Mouse (Mus musculus): ENCODE results near the gene Cnnm4. TPM values are rescaled to one million over a fixed set of nuclear protein-coding genes. Genes with fewer than 3 reads are reported as not detected.
A peak's percentile ranks its signal among the peaks of the same experiment; 100 is the strongest.

Cnnm4 gene
- total and polyA plus RNA-seq, 2 experiments: 2.3 to 2.7 TPM

- no peaks in the 10 kb centered on the region for H3K27me3 ChIP-seq (ENCODE audit: control insufficient read depth, insufficient read depth, low read length)
- no peaks in the 10 kb centered on the region for H3K36me3 ChIP-seq (ENCODE audit: control insufficient read depth, insufficient read depth, low read length)
- peak overlapping the region; percentile 92 for H3K9ac ChIP-seq (ENCODE audit: low read depth, low read length)
- TF ChIP-seq CTCF (IDR thresholded peaks at IDR 0.05; ENCODE audit: low read depth, low read length) (no peak), POLR2A (IDR thresholded peaks at IDR 0.05; ENCODE audit: extremely low read depth, insufficient read depth, low read length) (no peak)
- peaks cover 8% of the 10 kb centered on the region for H3K4me1 ChIP-seq (ENCODE audit: control insufficient read depth, insufficient read depth, low read length)
- WGBS: 7% methylated on average over 16 of the region's 16 CpGs
- H3K27ac ChIP-seq (replicated peaks; ENCODE audit: insufficient read depth, low read depth, low read length): no peak overlapping the region
- H3K79me2 ChIP-seq (ENCODE audit: control insufficient read depth, insufficient read depth, low read length): peaks cover 8% of the 10 kb centered on the region; the same call in 1 of the 2 replicates
- DNase-seq (ENCODE audit: extremely low read depth, low read depth, low spot score): no peak
- H3K4me3 ChIP-seq (ENCODE audit: insufficient read depth, low read depth, low read length): peak overlapping the region; percentile 90
Measured at GRCm38 (mm10) chr1:36512966-36513280, 41.5 kb downstream of the Cnnm4 start.

GRCm38 (mm10) chr1:36513310-36513709, 41.9 kb downstream of the Cnnm4 start:
- H3K27ac ChIP-seq (replicated peaks; ENCODE audit: insufficient read depth, low read depth, low read length): no peak overlapping the region
- no peaks in the 10 kb centered on the region for H3K36me3 ChIP-seq (ENCODE audit: control insufficient read depth, insufficient read depth, low read length)
- H3K79me2 ChIP-seq (ENCODE audit: control insufficient read depth, insufficient read depth, low read length): peaks cover 8% of the 10 kb centered on the region; the same call in 1 of the 2 replicates
- TF ChIP-seq CTCF (IDR thresholded peaks at IDR 0.05; ENCODE audit: low read depth, low read length): no peak
- TF ChIP-seq POLR2A (IDR thresholded peaks at IDR 0.05; ENCODE audit: extremely low read depth, insufficient read depth, low read length): no peak
- H3K27me3 ChIP-seq (ENCODE audit: control insufficient read depth, insufficient read depth, low read length): no peaks in the 10 kb centered on the region
- no peak overlapping the region for H3K4me3 ChIP-seq (ENCODE audit: insufficient read depth, low read depth, low read length)
- 0% methylated on average over 1 of the region's 1 CpGs for WGBS
- no peak overlapping the region for H3K9ac ChIP-seq (ENCODE audit: low read depth, low read length)
- peaks cover 8% of the 10 kb centered on the region for H3K4me1 ChIP-seq (ENCODE audit: control insufficient read depth, insufficient read depth, low read length)
- peak; percentile 51 for DNase-seq (ENCODE audit: extremely low read depth, low read depth, low spot score)

- H3K4me3 ChIP-seq (ENCODE audit: insufficient read depth, low read depth, low read length): no peak overlapping the region
- no peak for DNase-seq (ENCODE audit: extremely low read depth, low read depth, low spot score)
- 83% methylated on average over 2 of the region's 2 CpGs for WGBS
- no peaks in the 10 kb centered on the region for H3K27me3 ChIP-seq (ENCODE audit: control insufficient read depth, insufficient read depth, low read length)
- peaks cover 8% of the 10 kb centered on the region for H3K4me1 ChIP-seq (ENCODE audit: control insufficient read depth, insufficient read depth, low read length)
- no peak for TF ChIP-seq POLR2A (IDR thresholded peaks at IDR 0.05; ENCODE audit: extremely low read depth, insufficient read depth, low read length)
- TF ChIP-seq CTCF (IDR thresholded peaks at IDR 0.05; ENCODE audit: low read depth, low read length): peak; percentile 58
- no peak overlapping the region for H3K27ac ChIP-seq (replicated peaks; ENCODE audit: insufficient read depth, low read depth, low read length)
- no peak overlapping the region for H3K9ac ChIP-seq (ENCODE audit: low read depth, low read length)
- H3K79me2 ChIP-seq (ENCODE audit: control insufficient read depth, insufficient read depth, low read length): peaks cover 8% of the 10 kb centered on the region; the same call in 1 of the 2 replicates
- no peaks in the 10 kb centered on the region for H3K36me3 ChIP-seq (ENCODE audit: control insufficient read depth, insufficient read depth, low read length)
Measured at GRCm38 (mm10) chr1:36513718-36514117, 42.3 kb downstream of the Cnnm4 start.

GRCm38 (mm10) chr1:36518259-36518658, 46.8 kb downstream of the Cnnm4 start:
- WGBS: 56% methylated on average over 3 of the region's 3 CpGs
- no peak for DNase-seq (ENCODE audit: extremely low read depth, low read depth, low spot score)
- no peak overlapping the region for H3K4me3 ChIP-seq (ENCODE audit: insufficient read depth, low read depth, low read length)

GRCm38 (mm10) chr1:36519626-36520025, 48.2 kb downstream of the Cnnm4 start:
- Histone ChIP-seq H3K9ac (ENCODE audit: low read depth, low read length) (no peak overlapping the region), H3K4me3 (ENCODE audit: insufficient read depth, low read depth, low read length) (no peak overlapping the region), H3K27me3 (ENCODE audit: control insufficient read depth, insufficient read depth, low read length) (no peaks in the 10 kb centered on the region), H3K36me3 (ENCODE audit: control insufficient read depth, insufficient read depth, low read length) (peaks cover 6% of the 10 kb centered on the region; the same call in 1 of the 2 replicates), H3K4me1 (ENCODE audit: control insufficient read depth, insufficient read depth, low read length) (no peaks in the 10 kb centered on the region; the same call in 1 of the 2 replicates), H3K27ac (replicated peaks; ENCODE audit: insufficient read depth, low read depth, low read length) (no peak overlapping the region), H3K79me2 (ENCODE audit: control insufficient read depth, insufficient read depth, low read length) (no peaks in the 10 kb centered on the region)
- WGBS: 86% methylated on average over 11 of the region's 11 CpGs
- no peak for DNase-seq (ENCODE audit: extremely low read depth, low read depth, low spot score)
- TF ChIP-seq POLR2A (IDR thresholded peaks at IDR 0.05; ENCODE audit: extremely low read depth, insufficient read depth, low read length) (no peak), CTCF (IDR thresholded peaks at IDR 0.05; ENCODE audit: low read depth, low read length) (no peak)

More at GRCm38 (mm10) chr1:36518259-36518658, 46.8 kb downstream of the Cnnm4 start:
- Histone ChIP-seq H3K4me1 (ENCODE audit: control insufficient read depth, insufficient read depth, low read length) (peaks cover 2% of the 10 kb centered on the region), H3K27ac (replicated peaks; ENCODE audit: insufficient read depth, low read depth, low read length) (no peak overlapping the region), H3K9ac (ENCODE audit: low read depth, low read length) (no peak overlapping the region), H3K36me3 (ENCODE audit: control insufficient read depth, insufficient read depth, low read length) (peaks cover 6% of the 10 kb centered on the region; the same call in 1 of the 2 replicates), H3K79me2 (ENCODE audit: control insufficient read depth, insufficient read depth, low read length) (peaks cover 6% of the 10 kb centered on the region; the same call in 1 of the 2 replicates), H3K27me3 (ENCODE audit: control insufficient read depth, insufficient read depth, low read length) (no peaks in the 10 kb centered on the region)
- TF ChIP-seq POLR2A (IDR thresholded peaks at IDR 0.05; ENCODE audit: extremely low read depth, insufficient read depth, low read length): no peak
- no peak for TF ChIP-seq CTCF (IDR thresholded peaks at IDR 0.05; ENCODE audit: low read depth, low read length)

- 94% methylated on average over 7 of the region's 7 CpGs for WGBS
- peaks cover 6% of the 10 kb centered on the region; the same call in 1 of the 2 replicates for H3K36me3 ChIP-seq (ENCODE audit: control insufficient read depth, insufficient read depth, low read length)
- no peak for TF ChIP-seq CTCF (IDR thresholded peaks at IDR 0.05; ENCODE audit: low read depth, low read length)
- no peak for TF ChIP-seq POLR2A (IDR thresholded peaks at IDR 0.05; ENCODE audit: extremely low read depth, insufficient read depth, low read length)
Measured at GRCm38 (mm10) chr1:36522210-36522609, 50.8 kb downstream of the Cnnm4 start.

More at GRCm38 (mm10) chr1:36522210-36522609, 50.8 kb downstream of the Cnnm4 start:
- no peak overlapping the region for H3K9ac ChIP-seq (ENCODE audit: low read depth, low read length)
- no peak overlapping the region for H3K4me3 ChIP-seq (ENCODE audit: insufficient read depth, low read depth, low read length)
- no peak overlapping the region for H3K27ac ChIP-seq (replicated peaks; ENCODE audit: insufficient read depth, low read depth, low read length)
- peaks cover 8% of the 10 kb centered on the region for H3K4me1 ChIP-seq (ENCODE audit: control insufficient read depth, insufficient read depth, low read length)
- no peaks in the 10 kb centered on the region for H3K79me2 ChIP-seq (ENCODE audit: control insufficient read depth, insufficient read depth, low read length)
- no peak for DNase-seq (ENCODE audit: extremely low read depth, low read depth, low spot score)
- H3K27me3 ChIP-seq (ENCODE audit: control insufficient read depth, insufficient read depth, low read length): no peaks in the 10 kb centered on the region

All from liver, adult 2 months (tissue).